Mouse (Mus musculus) thymus, postnatal 36 days (tissue): Measurements from ENCODE around the gene Prep.

Experiments used
- DNase-seq, 2 experiments: peaks; one replicate each; pipeline ENCODE4 v3.0.0; 2022; ENCODE audit warnings: mixed read lengths in 2 of 2

Prep gene

DNA sequence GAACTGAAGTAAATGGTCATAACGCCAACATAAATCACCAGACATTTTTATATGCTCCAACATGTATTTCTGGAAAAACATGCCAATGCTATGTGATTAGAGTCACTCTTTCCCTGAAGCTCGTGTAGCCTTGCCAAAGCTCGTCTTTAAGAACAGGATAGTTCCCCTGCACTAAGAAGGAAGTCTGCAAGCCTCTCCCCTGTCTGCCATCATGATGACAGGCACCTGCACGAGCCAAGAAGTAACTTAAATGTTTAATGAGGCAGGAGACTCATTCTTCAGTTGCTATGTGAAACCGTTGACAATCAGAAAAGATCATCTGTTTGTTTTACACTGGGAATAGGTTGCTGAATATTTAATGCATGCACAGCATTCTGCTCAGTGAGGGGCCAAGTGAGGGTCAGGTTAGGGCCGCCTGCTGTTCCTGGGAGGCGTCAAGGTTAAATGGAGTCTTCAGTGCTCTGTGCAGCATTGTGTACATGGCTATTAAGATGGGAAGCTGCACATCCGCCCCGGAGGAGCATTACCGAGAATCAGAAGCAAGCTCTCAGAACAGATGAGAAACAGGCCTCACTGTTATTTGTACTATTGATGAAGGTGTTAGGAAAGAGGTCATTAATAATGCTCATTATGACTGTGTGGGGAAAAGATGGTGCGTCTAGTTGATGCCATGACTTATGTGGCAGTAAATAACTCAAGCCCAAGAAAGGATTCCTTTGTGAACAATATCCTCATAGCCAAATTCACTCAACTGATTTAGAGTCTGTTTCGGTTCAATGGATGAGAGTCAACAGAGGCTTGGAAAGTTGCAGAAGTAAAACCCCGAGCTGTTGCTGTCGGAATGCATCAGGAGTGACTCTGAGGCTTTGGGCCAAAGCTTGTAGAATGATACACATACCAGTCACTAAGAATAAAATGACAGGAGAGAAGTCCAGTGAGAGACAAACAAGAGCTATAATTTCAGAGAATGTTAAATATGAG lies 126.6 kb downstream of the Prep start:
- no peak for DNase-seq

DNA sequence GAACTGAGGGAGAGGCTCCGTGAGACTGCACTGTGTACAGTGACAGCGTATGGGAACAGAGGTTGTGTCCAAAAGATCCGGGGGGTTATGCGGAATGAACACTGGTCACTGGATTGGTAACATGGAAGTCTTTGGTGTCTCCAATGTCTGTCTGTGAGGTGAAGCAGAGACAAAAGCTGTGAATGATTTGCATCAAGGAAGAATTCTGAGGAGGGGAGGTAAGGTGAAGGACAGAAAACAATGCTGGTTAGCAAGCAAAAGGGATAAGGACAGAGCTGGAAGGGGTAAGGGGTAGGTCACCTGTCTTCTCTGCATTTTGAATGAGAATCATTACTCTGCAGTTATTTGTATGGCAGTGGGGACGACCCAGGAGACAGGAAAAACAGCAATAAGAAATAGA lies 127.5 kb downstream of the Prep start:
- DNase-seq, result no peak

DNA sequence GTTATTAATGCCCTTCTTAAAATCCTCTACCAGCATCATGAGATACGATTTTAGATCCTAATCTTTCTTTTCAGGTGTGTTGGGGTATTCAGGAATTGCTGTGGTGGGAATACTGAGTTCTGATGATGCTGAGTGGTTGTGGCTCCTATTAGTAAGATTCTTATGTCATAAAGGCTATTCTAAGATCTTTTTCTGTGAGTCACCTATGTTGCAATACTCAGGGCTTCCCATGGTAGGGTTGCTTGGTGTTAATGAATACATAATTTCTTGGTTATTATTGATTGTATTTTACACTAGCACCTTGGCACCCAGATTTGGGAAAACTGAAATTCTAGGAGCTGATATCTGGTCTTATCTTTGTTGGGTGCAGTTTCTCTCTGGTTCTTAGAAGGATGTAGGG lies 137.6 kb downstream of the Prep start:
- no peak for DNase-seq

DNA sequence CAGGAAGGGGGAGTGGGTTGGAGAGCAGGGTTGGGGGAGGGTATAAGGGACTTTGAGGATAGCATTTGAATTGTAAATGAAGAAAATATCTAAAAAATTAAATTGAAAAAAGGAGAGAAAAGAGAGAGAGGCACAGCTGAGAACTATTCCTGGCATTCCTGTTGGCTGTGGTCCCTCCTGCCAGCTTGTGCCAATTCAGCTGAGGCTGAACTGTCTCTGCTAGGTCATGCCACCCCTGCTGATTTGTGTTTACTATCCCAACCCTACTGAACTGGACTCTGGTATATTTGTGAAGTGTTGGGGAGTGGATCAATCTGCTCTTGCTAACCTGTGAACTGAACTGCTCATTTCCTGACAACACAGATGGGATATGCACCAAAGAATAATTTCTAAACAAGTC lies 143.2 kb downstream of the Prep start:
- no peak for DNase-seq

DNA sequence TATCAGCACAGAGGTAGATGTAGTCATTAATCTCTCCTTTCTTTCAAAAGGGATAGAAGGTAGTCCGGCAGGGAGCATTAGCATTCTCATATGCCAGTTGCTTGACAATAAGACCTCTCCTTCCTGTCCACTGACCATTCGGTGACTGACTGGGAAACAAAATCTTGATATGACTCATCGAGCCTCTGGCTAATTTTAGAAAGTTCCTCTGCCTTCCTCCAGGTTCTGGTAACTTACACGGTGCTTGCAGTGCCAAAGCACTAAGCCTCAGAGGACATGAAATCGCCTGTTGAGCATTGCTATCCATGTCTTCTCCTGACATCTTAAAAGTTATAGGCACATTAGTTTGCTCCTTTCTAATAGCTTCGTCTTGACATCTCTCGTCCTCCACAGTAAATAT lies 149.7 kb downstream of the Prep start:
- no peak for DNase-seq
